Mouse (Mus musculus) erythroid progenitor cell, adult 5-6 weeks (primary cell): ENCODE measurements around the gene Tef. TPM values are rescaled to one million over a fixed set of nuclear protein-coding genes. Genes with fewer than 3 reads are reported as not detected.

Source experiments
- ATAC-seq: replicated peaks from 2 replicates; pipeline ENCODE4 v1.8.0; 2016; ENCODE audit warnings: moderate number of reproducible peaks, mild to moderate bottlenecking, moderate TSS enrichment, inconsistent platforms; ENCODE audit not compliant: poor library complexity, low FRiP score, severe bottlenecking
- total RNA-seq, 2 experiments: library from RNA; stranded (forward) in 1 of 2; stranded (reverse) in 1 of 2; fragments of 150-400 nt in 1 of 2; fragments of 186-747, 209-891 nt in 1 of 2; gene quantifications; 2 replicates each; pipeline versions ENCODE4 v1.2.3 to v1.2.4; 2015 to 2017; ENCODE audit warnings: low replicate concordance in 2 of 2

Gene Tef
- total RNA-seq (2015; ENCODE audit: low replicate concordance) (1.7 and 3.2 TPM in 2 replicates), total RNA-seq (2017; ENCODE audit: low replicate concordance) (1.4 and 2.1 TPM in 2 replicates)

DNA sequence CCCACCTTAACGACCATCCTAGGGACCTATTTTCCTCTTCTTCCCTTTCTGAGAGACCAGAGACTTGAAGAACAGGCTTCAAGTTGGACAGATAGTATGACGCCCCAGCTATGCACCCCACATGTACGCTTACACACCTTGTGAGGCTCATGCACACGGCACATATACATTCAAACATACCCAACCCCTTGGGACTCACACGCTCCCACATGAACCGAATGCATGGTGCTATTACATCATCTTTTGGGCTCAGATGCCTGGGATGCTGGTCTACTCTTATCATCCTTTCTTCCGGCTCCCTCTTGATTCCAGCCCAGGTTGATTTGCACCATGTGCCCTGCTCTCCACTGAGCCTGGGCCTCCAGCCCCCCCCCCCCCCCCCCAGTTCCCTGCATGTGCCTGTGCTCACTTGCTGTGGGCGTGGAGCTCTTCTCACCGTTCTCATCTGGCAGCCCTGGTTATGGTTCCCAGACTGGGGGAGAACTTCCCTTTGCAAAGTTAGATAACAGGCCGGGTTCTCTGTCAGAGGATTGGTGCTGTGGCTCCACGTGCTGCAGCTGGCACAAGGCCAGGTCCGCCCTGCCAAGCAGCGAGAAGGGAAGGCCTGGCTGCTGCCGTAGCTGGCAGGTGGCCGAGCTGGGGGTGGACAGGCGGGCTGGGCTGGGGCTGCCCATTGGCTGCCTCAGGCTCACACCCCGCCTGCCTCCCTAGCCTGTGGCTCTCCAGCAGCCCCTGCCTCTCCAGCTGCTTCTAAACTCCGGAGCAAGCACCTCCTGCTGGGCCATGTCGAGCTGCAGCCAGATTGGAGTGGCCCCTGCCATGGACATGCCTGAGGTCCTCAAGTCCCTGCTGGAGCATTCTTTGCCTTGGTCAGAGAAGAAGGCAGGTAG, at the start of gene Tef:
Gene Tef, plus strand, starts transcription at position 421 of the 890 bp plus-strand sequence.
- ATAC-seq = peak; percentile 92

DNA sequence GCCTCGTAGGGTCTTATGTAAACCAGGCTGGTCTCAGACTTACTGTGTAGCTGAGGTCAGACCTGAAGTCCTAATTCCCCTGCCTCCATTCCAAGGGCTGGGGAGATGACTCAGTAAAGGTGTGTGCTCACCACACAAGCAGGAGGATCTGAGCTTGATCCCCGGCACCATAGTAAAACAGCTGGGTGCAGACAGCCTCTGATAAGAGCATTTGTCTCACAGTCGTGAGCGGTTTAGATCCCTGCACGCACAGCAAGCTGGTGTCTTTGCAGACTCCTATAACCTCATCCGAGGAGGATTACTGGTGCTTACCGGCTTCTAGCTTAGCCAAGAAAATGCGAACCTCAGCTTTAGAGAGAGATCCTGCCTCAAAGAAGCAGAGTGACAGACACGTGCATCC, 48.6 kb upstream of the Tef start:
- ATAC-seq = 0 out of 2 replicates have a peak, but pooled peaks have one; percentile 37

DNA sequence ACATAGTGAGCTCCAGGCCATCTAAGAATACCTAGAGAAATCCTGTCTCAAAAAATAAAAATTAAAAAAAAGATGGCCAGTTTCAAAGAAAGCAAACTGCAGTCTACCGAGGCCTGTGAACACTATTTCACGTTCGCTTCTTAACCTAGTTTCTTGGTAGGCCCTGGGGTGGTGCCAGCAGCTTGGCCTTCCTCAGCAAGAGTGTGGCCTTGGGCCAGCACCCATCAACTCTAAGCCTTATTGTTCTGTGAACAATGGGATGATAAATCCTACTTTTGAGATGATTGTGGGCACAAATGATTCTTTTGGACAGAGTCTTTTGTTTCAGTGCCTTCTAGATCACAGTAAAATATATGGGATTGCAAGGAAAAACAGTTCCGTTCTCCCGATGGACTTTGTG, 43.5 kb upstream of the Tef start:
- no peak for ATAC-seq

DNA sequence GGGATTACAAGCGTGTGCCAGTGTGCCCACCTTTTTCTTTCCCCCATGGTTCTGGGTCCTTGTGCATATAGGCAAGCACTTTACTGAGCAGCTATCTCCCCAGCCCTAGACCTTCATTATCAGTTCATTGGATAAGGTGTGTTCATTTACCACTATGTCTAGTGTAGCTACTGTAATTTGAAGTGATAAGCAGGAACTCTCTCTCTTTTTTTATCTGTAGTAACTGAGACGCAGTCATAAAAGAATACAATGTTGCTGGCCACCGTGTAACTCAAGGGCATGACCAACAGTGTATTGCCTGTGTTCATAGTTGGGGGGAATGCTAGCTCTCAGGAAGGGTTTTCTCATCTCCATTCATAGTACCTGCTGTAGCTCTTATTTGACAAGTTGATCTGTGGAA, 42.7 kb upstream of the Tef start:
- ATAC-seq = no peak

DNA sequence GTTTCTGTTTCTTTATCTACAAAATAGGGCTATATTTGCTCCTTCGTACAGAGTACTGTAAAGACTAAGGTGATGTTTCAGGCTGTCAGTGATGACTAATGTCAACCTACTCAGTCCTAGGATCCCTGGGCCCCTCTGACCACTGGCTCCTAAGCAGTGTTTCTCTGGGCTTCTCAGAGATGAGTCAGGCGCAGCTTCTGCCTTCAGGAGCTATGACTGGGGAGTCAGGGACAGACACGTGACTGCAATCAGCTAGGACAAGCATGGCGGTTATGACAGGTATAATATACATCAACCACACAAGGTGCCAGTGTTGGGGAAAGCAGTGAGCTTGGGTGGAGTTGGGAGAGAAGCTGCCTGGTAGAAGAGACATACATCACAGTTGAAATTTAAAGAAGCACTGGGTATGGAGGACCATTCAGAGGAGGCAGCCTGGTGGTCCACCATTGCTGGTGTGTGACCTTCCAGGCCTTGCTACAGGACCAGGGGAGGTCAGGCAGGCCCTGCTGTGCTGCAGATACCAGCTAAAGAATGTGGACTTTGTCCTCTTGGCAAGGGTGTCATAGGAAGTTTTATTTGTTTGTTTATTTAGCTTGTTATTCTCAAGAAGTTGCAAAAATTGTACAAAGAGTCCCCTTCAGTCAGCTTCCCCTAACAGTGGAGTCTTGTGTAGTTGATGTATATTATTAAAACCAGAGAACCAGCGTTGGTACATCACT, 41.7 kb upstream of the Tef start:
- ATAC-seq = no peak

DNA sequence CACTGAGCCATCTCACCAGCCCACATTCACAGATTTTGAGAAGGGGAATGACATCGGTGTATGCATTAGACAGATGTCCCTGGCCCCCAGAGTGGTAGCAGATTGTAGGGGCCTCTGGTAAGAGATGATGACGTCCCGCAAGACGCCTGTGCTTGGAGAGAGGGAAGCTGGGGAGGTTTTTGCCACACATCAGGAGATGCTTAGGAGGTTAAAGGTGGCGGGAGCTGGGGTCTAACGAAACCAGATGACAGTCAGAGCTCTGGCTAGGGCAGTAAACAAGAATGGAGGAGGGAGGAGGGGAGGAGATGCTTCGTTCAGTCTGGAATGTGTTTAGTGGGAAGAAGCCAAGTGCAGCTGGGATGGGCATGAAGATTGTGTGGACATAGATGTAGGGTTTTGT, 40.8 kb upstream of the Tef start:
- no peak for ATAC-seq

DNA sequence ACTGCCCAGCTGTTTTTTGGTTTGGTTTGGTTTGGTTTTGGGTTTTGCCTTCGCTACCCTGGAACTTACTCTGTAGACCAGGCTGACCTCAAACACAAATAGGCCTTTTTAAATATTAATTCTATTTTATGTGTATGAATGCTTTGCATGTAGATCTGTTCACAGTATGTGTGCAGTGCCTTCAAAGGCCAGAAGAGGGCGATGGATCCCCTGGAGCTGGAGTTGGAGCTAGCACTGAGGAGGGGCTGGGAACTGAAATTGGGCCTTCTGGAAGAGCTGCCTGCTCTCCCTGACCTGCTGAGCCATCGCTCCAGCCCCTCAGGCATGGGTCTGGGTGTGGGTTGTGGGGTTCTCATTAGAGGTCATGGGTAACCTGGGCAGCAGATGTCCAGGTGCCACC, 40.3 kb upstream of the Tef start:
- ATAC-seq = no peak

DNA sequence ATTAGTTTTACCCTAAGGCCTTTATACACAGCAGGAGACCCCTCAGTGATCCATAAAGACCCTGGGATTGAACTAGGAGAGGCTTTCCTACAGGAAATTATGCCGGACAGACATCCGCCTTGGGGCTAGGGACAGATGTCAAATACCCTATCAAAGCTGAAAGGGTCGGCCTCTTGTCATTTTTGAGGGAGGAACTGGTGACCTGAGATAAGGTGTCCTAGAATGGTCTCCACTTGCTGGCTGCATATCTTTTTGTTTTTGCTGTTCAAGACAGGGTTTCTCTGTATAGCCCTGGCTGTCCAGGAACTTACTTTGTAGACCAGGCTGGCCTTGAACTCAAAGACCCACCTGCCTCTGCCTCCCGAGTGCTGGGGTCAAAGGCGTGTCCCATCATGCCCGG, 37.6 kb upstream of the Tef start:
- no peak for ATAC-seq

DNA sequence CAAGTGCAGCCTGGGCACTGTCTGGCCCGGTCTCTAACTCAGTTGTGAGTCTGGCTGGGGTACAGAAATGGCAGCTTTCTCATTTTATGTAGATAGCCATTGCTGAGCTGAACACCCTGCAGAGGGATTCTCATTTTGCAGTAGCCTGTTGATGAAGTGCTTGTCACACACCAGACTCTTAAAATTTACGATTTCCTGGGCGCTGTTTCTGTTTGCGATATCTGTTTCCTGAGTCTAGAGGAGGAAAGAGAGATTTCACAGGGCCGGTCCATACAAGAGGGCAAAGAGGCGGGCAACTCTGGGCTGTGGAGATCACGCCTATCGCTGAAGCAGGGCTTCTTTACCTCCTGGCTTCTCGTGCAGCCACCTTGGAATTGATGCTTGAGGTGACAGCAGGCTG, 36.6 kb upstream of the Tef start:
- no peak for ATAC-seq

DNA sequence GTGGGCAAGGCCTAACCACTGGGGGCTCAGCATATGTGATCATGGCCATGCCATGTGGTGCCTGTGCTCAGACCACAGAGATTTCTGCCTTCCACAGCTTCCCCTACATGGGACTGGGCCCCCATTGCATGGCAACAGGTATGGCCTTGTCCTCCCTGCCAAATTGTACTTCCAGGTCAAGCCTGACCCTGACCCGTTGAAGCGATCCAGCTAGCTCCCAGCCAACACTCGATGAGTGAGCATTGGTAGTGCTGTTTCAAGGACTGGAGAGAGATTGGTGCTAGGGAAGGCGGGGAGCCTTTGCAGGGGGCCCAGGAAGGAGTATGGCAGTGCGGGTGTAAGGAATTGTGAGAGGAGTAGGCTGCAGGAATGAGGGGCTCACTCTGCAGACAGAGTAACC, 35.8 kb upstream of the Tef start:
- no peak for ATAC-seq

DNA sequence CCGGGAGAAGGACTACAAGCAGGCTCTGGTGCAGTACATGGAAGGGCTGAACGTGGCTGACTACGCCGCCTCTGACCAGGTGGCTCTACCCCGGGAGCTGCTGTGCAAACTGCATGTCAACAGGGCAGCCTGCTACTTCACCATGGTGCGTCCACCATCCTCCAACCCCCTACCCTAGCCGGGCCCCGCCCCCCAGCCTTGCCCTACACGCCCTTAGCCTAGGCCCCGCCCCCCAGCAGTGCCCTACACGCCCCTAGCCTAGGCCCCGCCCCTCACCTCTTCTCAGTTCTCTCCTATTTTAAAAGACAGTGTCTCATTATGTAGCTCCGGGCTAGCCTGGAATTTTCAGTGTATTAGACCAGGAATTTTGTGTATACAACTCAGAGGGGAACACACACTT, 33.2 kb upstream of the Tef start:
- no peak for ATAC-seq

DNA sequence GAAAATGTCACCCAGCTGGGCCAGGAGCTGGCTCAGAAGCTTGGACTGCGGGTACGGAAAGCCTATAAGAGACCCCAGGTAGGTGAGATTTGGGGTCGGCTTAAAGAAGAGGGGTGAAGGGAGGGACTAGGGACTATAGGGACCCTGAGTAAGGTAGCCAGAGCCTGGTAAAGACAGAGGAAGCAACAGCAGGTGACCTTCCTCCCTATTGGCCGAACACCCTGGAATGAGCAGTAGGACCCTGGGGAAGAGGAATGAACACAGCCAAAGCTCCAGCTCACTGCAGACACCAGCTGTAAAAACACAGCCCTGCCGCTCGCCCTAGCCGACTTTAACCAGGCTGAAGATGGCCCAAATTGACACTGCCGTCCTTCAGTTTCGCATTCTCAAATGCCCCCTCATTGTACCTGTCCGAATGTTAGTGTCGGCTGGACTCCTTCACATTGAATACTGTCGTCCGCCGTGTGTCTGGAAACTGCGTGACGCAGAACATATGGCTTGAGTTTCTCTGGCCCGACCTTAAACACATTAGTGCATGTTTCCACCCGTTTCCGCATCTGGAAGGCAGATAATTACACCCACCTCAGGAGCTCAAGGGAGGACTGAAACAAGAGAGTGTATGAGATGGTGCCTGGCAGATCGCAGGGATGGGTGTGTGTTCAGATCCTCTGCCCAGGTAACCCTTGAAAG, 29.6 kb upstream of the Tef start:
- no peak for ATAC-seq

DNA sequence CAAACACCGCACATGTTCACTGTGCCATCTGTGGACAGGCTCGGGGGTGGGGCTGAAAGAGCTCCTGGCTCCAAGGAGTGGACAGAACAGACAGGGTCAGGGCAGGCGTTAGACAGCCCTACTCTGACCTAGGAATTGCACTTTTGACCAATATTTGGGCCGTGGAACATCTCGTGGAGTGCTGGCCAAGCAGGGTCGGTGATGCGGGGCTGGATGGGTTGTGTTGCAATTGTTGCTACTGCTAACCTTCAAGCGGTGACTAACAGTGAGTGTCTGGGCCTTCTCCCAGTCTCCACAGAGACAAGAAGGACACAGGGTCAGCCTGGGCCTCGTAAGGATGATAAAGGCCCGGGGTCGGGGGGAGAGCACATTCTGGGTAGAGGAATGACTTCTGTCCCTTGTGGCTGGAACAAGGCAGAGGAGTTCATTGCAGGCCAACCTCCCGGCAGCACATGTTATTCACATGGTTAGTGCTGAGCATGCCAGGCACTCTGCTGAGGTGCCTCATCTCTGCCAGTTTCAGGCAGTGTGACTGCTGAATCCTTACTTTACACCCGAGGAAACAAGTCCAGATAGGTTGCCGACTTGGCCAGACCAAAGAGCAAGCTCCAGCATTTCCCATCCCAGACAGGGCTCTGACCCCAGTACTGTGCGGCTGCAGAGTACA, 27.6 kb upstream of the Tef start:
- ATAC-seq = no peak

DNA sequence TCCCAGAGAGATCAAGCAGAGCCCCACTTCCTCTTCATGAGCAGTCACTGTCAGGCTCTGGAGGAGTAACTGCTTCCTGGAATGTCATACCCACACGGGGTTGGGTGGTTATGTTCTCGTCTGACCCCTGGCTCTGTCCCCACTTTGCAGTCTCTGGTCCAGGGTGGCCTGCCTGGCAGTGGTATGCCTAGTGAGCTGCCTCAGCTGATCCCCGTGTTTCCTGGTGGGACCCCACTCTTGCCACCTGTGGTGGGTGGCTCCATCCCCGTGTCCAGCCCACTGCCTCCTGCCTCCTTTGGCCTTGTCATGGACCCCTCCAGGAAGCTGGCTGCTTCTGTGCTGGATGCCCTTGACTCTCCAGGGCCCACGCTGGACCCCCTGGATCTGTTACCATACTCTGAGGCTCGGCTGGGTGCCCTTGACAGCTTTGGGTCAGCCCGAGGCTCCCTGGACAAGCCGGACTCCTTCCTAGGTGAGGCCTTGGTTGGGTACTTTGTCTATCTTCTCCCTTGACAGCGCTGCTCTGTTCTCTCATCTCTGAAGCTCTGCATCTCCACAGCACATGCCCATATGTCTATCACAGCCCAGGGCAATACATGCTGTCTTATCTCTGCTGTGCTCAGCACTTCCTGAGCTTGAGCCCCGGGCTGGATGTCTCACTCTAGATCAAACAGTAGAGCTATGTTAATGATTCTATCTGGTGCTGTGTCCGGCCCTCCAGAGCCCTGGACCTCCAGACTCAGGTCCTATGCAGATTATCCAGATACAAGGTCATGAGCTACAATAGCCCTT, 25.4 kb upstream of the Tef start:
- no peak for ATAC-seq

DNA sequence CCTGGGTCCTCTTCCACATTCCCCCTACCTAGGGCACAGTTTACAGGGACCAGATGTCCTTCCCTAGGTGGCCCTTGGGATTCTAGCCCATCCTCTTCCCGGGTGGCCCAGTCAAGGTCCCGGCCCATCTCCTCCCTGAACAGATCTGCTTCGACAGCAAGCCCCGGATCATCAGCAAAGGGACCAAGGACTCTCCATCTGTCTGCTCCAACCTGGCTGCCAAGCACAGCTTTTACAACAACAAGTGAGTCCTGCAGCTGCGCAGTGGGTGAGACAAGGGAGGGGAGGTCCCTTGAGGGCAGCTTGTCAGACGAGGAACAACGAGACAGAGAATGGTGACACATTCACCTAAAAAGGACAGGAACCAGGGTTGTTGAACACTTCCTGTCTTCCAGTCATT, 20.4 kb upstream of the Tef start:
- no peak for ATAC-seq

DNA sequence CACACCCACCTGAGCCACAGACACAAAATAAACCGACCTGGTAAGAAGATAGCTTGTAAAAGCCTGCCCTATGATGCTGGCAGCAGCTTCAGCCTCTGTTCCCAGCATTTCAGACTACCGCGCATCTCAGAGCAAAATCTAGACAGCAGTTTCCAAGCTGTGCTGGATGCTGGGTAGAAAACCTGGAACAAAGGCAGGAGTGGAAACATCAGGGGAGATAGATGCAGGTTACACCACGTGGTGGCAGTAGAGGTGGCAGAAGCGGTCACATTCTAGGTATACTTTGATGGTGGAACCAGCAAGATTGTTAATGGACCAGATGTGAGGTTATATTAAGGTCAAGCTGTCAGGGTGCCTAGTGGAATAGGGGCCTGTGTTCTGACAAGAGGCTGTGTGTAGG, 17.5 kb upstream of the Tef start:
- ATAC-seq = no peak

DNA sequence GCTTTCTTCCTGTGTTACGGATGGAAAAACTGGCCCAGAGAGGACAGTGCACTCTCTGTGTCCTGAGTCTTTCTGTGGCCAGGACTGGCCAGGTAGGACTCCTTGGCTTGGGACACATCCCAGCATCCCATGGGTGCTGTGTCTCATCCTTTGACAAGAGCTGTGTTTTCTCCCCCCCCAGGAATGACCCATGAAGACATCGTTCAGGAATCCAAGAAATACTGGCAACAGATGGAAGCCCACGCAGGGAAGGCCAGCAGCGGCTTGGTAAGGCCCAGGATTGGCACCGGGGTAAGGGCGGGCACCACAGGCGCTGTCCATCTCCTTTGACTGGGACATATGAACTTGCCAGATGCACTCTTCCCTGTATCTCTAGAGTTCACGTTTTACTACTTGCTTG, 16.5 kb upstream of the Tef start:
- ATAC-seq = no peak

DNA sequence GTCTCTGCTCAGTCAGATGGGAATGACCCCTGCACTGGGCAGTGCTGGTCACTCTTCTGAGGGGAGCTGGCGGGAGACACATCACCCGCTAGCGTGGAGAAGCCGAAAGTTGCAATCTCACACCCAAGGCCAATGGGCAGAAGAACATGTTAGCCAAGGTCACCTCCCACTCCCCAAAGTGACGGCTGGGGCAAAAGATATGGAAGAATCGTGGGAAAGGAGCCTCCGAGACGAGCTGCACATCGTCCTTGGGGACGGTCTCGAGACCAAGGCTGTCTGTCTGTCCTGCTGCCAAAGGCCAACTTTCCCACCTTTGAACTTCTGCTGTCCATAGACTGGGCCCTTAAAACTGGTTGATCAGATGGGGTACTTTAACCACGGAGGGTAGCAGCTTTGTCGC, 14.7 kb upstream of the Tef start:
- ATAC-seq = no peak

DNA sequence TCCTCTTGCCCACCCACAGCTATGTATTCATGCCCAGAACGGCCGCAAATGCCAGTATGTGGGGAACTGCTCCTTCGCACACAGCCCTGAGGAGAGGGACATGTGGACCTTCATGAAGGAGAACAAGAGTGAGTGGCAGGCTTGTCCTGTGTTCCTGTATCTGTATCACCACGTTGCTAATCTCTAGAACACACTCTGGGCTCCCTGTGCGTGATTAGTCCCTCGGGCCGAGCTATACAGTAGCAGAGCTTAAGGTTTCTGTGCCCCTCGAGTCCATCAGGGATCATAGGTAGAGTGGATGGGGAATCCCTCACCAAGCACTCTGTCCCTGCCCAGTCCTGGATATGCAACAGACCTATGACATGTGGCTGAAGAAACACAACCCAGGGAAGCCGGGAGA, 9.8 kb upstream of the Tef start:
- ATAC-seq = no peak
